19 mouse cellular contexts compared by ENCODE assay signal in the genomic region with DNA sequence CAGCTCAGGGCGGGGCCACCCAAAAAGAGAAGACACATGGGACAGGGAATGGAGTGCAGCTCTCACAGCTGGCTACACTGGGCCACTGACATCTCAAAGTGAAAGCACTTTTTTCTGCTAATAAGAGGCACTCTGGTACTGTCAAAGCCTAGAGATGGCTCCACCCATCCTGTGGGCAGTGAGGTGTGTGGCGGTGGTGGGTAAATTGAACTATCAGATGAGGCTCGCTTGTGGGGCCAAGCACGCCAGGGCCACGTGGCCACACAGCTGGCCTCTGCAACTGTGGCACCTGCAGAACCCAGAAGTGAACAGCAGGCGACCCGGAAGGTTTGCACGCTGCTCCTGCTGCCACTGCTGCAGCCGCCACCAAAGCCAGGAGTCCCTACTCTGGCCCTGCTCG.
"Had no signal": no experiment of that assay in that cellular context is flagged by ENCODE, and none has a peak within 500 bp of the region (broad histone marks: within the 10 kb centered on the region; RNA-seq: fewer than 3 reads in every experiment).

No protein-coding gene starts in this region.

- H3K27me3 ChIP-seq: limb, embryonic 12.5 days; limb, embryonic 15.5 days; midbrain, embryonic 15.5 days; neural tube, embryonic 13.5 days; stomach, embryonic 15.5 days had no signal

- ATAC-seq: intestine, postnatal 0 days; liver, postnatal 0 days; lung, postnatal 0 days; midbrain, embryonic 15.5 days had no signal

- H3K9ac ChIP-seq: limb, embryonic 12.5 days; limb, embryonic 15.5 days; liver, embryonic 14.5 days; liver, postnatal 0 days; lung, embryonic 14.5 days; midbrain, embryonic 15.5 days; neural tube, embryonic 13.5 days; stomach, embryonic 15.5 days had no signal

- H3K9me3 ChIP-seq: limb, embryonic 12.5 days; limb, embryonic 15.5 days; midbrain, embryonic 15.5 days; neural tube, embryonic 13.5 days; stomach, embryonic 15.5 days had no signal

- H3K36me3 ChIP-seq: limb, embryonic 12.5 days; limb, embryonic 15.5 days; midbrain, embryonic 15.5 days; neural tube, embryonic 13.5 days; stomach, embryonic 15.5 days had no signal

- H3K4me1 ChIP-seq: limb, embryonic 12.5 days; limb, embryonic 15.5 days; midbrain, embryonic 15.5 days; neural tube, embryonic 13.5 days; stomach, embryonic 15.5 days had no signal

- DNase-seq: kidney, adult 9 months; left cerebral cortex, postnatal 4 days; liver, postnatal 0 days; lung, embryonic 14.5 days; retina, postnatal 1 day; right cerebral cortex, postnatal 25 days; spleen, adult 18-20 months; thymus, postnatal 25 days had no signal

- H3K4me2 ChIP-seq: limb, embryonic 12.5 days; limb, embryonic 15.5 days; liver, embryonic 11.5 days; lung, embryonic 14.5 days; midbrain, embryonic 15.5 days; neural tube, embryonic 13.5 days; stomach, embryonic 15.5 days had no signal

- H3K27ac ChIP-seq: limb, embryonic 12.5 days; limb, embryonic 15.5 days; liver, embryonic 14.5 days; macrophage; midbrain, embryonic 15.5 days; neural tube, embryonic 13.5 days; stomach, embryonic 15.5 days had no signal

- H3K4me3 ChIP-seq: limb, embryonic 12.5 days; limb, embryonic 15.5 days; midbrain, embryonic 15.5 days; myocyte; neural tube, embryonic 13.5 days; stomach, embryonic 15.5 days had no signal
